Mouse (Mus musculus) MEL (cell line): Measurements from ENCODE around the gene Gpr142. TPM values are rescaled to one million over a fixed set of nuclear protein-coding genes. Genes with fewer than 3 reads are reported as not detected.

Source experiments
- DNase-seq: peaks from one replicate; pipeline ENCODE4 v3.0.0; 2011; ENCODE audit warnings: low read depth, low spot score
- H3K27ac ChIP-seq: 2 replicates; pipeline ENCODE4 v1.5.1; 2012; ENCODE audit warnings: low read depth, mild to moderate bottlenecking, control low read depth, low read length, moderate library complexity; ENCODE audit not compliant: control insufficient read depth
- H3K27me3 ChIP-seq, 2 experiments: fragments of 150-350 bp in 1 of 2; sonication (generic) in 1 of 2; 2 replicates each; pipeline ENCODE4 v1.6.1; 2012; ENCODE audit warnings: low read length in 2 of 2, mild to moderate bottlenecking in 2 of 2, improper control_type of control experiment in 1 of 2, moderate library complexity in 1 of 2; ENCODE audit not compliant: insufficient read depth in 2 of 2, control insufficient read depth in 1 of 2
- H3K36me3 ChIP-seq, 2 experiments: 2 replicates each; pipeline ENCODE4 v1.6.1; 2012 to 2014; ENCODE audit warnings: low read length in 2 of 2, improper control_type of control experiment in 1 of 2, inconsistent platforms in 1 of 2, mild to moderate bottlenecking in 1 of 2; ENCODE audit not compliant: insufficient read depth in 2 of 2, control insufficient read depth in 1 of 2
- H3K4me1 ChIP-seq, 2 experiments: fragments of 150-350 bp in 1 of 2; sonication (generic) in 1 of 2; 2 replicates each; pipeline ENCODE4 v1.6.1; 2012; ENCODE audit warnings: low read length in 2 of 2, improper control_type of control experiment in 1 of 2, mild to moderate bottlenecking in 1 of 2; ENCODE audit not compliant: insufficient read depth in 2 of 2, control insufficient read depth in 1 of 2
- H3K4me3 ChIP-seq, 2 experiments: fragments of 150-350 bp in 1 of 2; sonication (generic) in 1 of 2; 2 replicates each; pipeline ENCODE4 v1.5.1; 2012; ENCODE audit warnings: low read depth in 2 of 2, low read length in 2 of 2, mild to moderate bottlenecking in 2 of 2, moderate library complexity in 2 of 2, control low read depth in 1 of 2, improper control_type of control experiment in 1 of 2; ENCODE audit not compliant: control insufficient read depth in 1 of 2, insufficient read depth in 1 of 2
- H3K79me2 ChIP-seq: 2 replicates; pipeline ENCODE4 v1.6.1; 2012; ENCODE audit warnings: mild to moderate bottlenecking, low read length, moderate library complexity; ENCODE audit not compliant: control insufficient read depth, poor library complexity, insufficient read depth
- H3K9ac ChIP-seq: 2 replicates; pipeline ENCODE4 v1.6.1; 2012; ENCODE audit warnings: low read depth, mild to moderate bottlenecking, control low read depth, low read length, moderate library complexity; ENCODE audit not compliant: control insufficient read depth, poor library complexity, severe bottlenecking
- H3K9me3 ChIP-seq: fragments of 150-350 bp; sonication (generic); replicated peaks from 2 replicates; pipeline ENCODE4 v1.6.1; 2012; ENCODE audit warnings: mild to moderate bottlenecking, low read length, improper control_type of control experiment, moderate library complexity; ENCODE audit not compliant: insufficient read depth
- CHD2 ChIP-seq: IDR thresholded peaks from 2 replicates; pipeline ENCODE4 v1.6.1; 2011; ENCODE audit warnings: low read length, improper control_type of control experiment
- E2F4 ChIP-seq: IDR thresholded peaks from 2 replicates; pipeline ENCODE4 v1.6.1; 2011; ENCODE audit warnings: low read depth, low read length, improper control_type of control experiment, borderline replicate concordance
- ELF1 ChIP-seq: IDR thresholded peaks from 2 replicates; pipeline ENCODE4 v1.6.1; 2014; ENCODE audit warnings: low read depth, mild to moderate bottlenecking, inconsistent platforms, low read length, improper control_type of control experiment, moderate library complexity
- EP300 ChIP-seq, 2 experiments: IDR thresholded peaks; 2 replicates each; pipeline ENCODE4 v1.6.1; 2011; ENCODE audit warnings: improper control_type of control experiment in 2 of 2, low read length in 2 of 2, low read depth in 1 of 2, mild to moderate bottlenecking in 1 of 2
- ETS1 ChIP-seq: IDR thresholded peaks from 2 replicates; pipeline ENCODE4 v1.6.1; 2012; ENCODE audit warnings: low read depth, mild to moderate bottlenecking, inconsistent platforms, low read length, improper control_type of control experiment, moderate library complexity
- GATA1 ChIP-seq: IDR thresholded peaks from 2 replicates; pipeline ENCODE4 v1.6.1; 2011; ENCODE audit warnings: low read depth, low read length, improper control_type of control experiment
- HCFC1 ChIP-seq: IDR thresholded peaks from 2 replicates; pipeline ENCODE4 v1.6.1; 2012; ENCODE audit warnings: low read depth, mild to moderate bottlenecking, inconsistent platforms, low read length, improper control_type of control experiment, moderate library complexity
- KAT2A ChIP-seq: conservative IDR thresholded peaks from 2 replicates; pipeline ENCODE4 v1.6.1; 2012; ENCODE audit warnings: low read depth, low read length, improper control_type of control experiment, inconsistent platforms
- MAFK ChIP-seq: IDR thresholded peaks from 2 replicates; pipeline ENCODE4 v1.6.1; 2011; ENCODE audit warnings: low read depth, mild to moderate bottlenecking, low read length, improper control_type of control experiment, borderline replicate concordance
- MAZ ChIP-seq: IDR thresholded peaks from 2 replicates; pipeline ENCODE4 v1.6.1; 2012; ENCODE audit warnings: low read depth, mild to moderate bottlenecking, inconsistent platforms, low read length, improper control_type of control experiment
- MEF2A ChIP-seq: IDR thresholded peaks from 2 replicates; pipeline ENCODE4 v1.6.1; 2014; ENCODE audit warnings: low read depth, mild to moderate bottlenecking, inconsistent platforms, low read length, improper control_type of control experiment; ENCODE audit not compliant: poor library complexity, insufficient replicate concordance, severe bottlenecking; ENCODE audit errors: extremely low read depth
- MYB ChIP-seq: IDR thresholded peaks from 2 replicates; pipeline ENCODE4 v1.6.1; 2011; ENCODE audit warnings: mild to moderate bottlenecking, low read depth, low read length, improper control_type of control experiment
- POLR2AphosphoS5 ChIP-seq: IDR thresholded peaks from 2 replicates; pipeline ENCODE4 v1.6.1; 2012; ENCODE audit warnings: low read depth, borderline replicate concordance, mild to moderate bottlenecking, inconsistent platforms, low read length, moderate library complexity, mixed read lengths
- RAD21 ChIP-seq: IDR thresholded peaks from 2 replicates; pipeline ENCODE4 v1.6.1; 2011; ENCODE audit warnings: mild to moderate bottlenecking, low read depth, low read length, improper control_type of control experiment
- RCOR1 ChIP-seq: IDR thresholded peaks from 2 replicates; pipeline ENCODE4 v1.6.1; 2012; ENCODE audit warnings: low read depth, mild to moderate bottlenecking, inconsistent platforms, low read length, improper control_type of control experiment
- SMC3 ChIP-seq: IDR thresholded peaks from 2 replicates; pipeline ENCODE4 v1.6.1; 2011; ENCODE audit warnings: low read depth, low read length, improper control_type of control experiment
- TBP ChIP-seq: IDR thresholded peaks from 2 replicates; pipeline ENCODE4 v1.8.0; 2011; ENCODE audit warnings: low read depth, low read length, improper control_type of control experiment
- TCF12 ChIP-seq: IDR thresholded peaks from 2 replicates; pipeline ENCODE4 v1.6.1; 2014; ENCODE audit warnings: low read depth, mild to moderate bottlenecking, inconsistent platforms, low read length, improper control_type of control experiment, moderate library complexity
- UBTF ChIP-seq: IDR thresholded peaks from 2 replicates; pipeline ENCODE4 v1.6.1; 2012; ENCODE audit warnings: low read depth, mild to moderate bottlenecking, inconsistent platforms, low read length, improper control_type of control experiment, moderate library complexity, borderline replicate concordance; ENCODE audit not compliant: insufficient read depth
- USF2 ChIP-seq, 2 experiments: IDR thresholded peaks; 2 replicates each; pipeline ENCODE4 v1.6.1; 2011 to 2012; ENCODE audit warnings: improper control_type of control experiment in 2 of 2, low read length in 2 of 2, borderline replicate concordance in 1 of 2, inconsistent platforms in 1 of 2, low read depth in 1 of 2, mild to moderate bottlenecking in 1 of 2; ENCODE audit not compliant: insufficient read depth in 1 of 2
- ZNF384 ChIP-seq: IDR thresholded peaks from 2 replicates; pipeline ENCODE4 v1.6.1; 2012; ENCODE audit warnings: low read depth, mild to moderate bottlenecking, inconsistent platforms, low read length, improper control_type of control experiment
- polyA plus RNA-seq, 2 experiments: library from polyadenylated mRNA; stranded (reverse) in 1 of 2; unstranded in 1 of 2; fragments of >175 nt in 1 of 2; fragments of >200 nt in 1 of 2; gene quantifications; 2 replicates each; pipeline versions ENCODE4 v1.2.1 to v1.2.4; 2012; ENCODE audit warnings: low replicate concordance in 2 of 2, low read depth in 1 of 2; ENCODE audit not compliant: insufficient read length in 2 of 2, insufficient read depth in 1 of 2, missing spikeins in 1 of 2
- total RNA-seq: library from RNA; depleted of rRNA; stranded (reverse); fragments of 300-350 nt; gene quantifications from 2 replicates; pipeline ENCODE4 v1.2.3, GENCODE M21; 2012

The Gpr142 gene
- total and polyA plus RNA-seq, 3 experiments, result not detected

GRCm38 (mm10) chr11:114819110-114819509, 20.4 kb downstream of the Gpr142 start:
- no peak overlapping the region for H3K27ac ChIP-seq
- no peaks in the 10 kb centered on the region for H3K9me3 ChIP-seq
- no peaks in the 10 kb centered on the region for H3K4me1 ChIP-seq

GRCm38 (mm10) chr11:114820444-114820843, 21.7 kb downstream of the Gpr142 start:
- no peak for DNase-seq
- Histone ChIP-seq H3K79me2 (no peaks in the 10 kb centered on the region), H3K36me3 (no peaks in the 10 kb centered on the region), H3K9me3 (no peaks in the 10 kb centered on the region), H3K27ac (no peak overlapping the region), H3K4me1 (no peaks in the 10 kb centered on the region), H3K9ac (no peak overlapping the region), H3K27me3 (no peaks in the 10 kb centered on the region)
- TF ChIP-seq RCOR1 (no peak), MAFK (no peak), MYB (no peak), RAD21 (no peak), HCFC1 (no peak), ETS1 (no peak), SMC3 (no peak), E2F4 (no peak), TBP (no peak), KAT2A (no peak), CHD2 (no peak), MAZ (no peak)
- TF ChIP-seq, all 39 proteins: peak for 0
- H3K4me3 ChIP-seq, result no peak overlapping the region

More at GRCm38 (mm10) chr11:114819110-114819509, 20.4 kb downstream of the Gpr142 start:
- H3K9ac ChIP-seq, result no peak overlapping the region
- no peaks in the 10 kb centered on the region for H3K27me3 ChIP-seq
- H3K4me3 ChIP-seq, result no peak overlapping the region
- no peaks in the 10 kb centered on the region for H3K79me2 ChIP-seq
- no peaks in the 10 kb centered on the region for H3K36me3 ChIP-seq
- no peak for TF ChIP-seq CHD2
- no peak for TF ChIP-seq EP300 (IDR thresholded peaks at IDR 0.05; ENCODE audit: low read depth in 1 of 2, low read length in 2 of 2)
- no peak for TF ChIP-seq MEF2A
- TF ChIP-seq E2F4, result no peak
- no peak for TF ChIP-seq ELF1
- no peak for TF ChIP-seq GATA1
- no peak for TF ChIP-seq USF2 (IDR thresholded peaks at IDR 0.05; ENCODE audit: borderline replicate concordance in 1 of 2, insufficient read depth in 1 of 2, low read depth in 1 of 2, low read length in 2 of 2)
- no peak for TF ChIP-seq UBTF
- TF ChIP-seq TCF12, result no peak
- no peak for TF ChIP-seq MAZ
- TF ChIP-seq POLR2AphosphoS5, result no peak
- no peak for TF ChIP-seq ZNF384
- no peak for DNase-seq
